Mouse (Mus musculus) heart, adult 2 months (tissue): ENCODE results near the gene Uhrf1. TPM values are rescaled to one million over a fixed set of nuclear protein-coding genes. Genes with fewer than 3 reads are reported as not detected.

Experiments
- DNase-seq, 2 experiments: peaks; one replicate each; pipeline ENCODE4 v3.0.0; 2021
- H3K27ac ChIP-seq: fragments of 200-600 bp; 2 replicates; pipeline ENCODE4 v1.8.1; 2022
- H3K27me3 ChIP-seq: fragments of 200-500 bp; 2 replicates; pipeline ENCODE4 v1.6.1; 2012; ENCODE audit warnings: mild to moderate bottlenecking, low read length, inconsistent platforms, mixed read lengths; ENCODE audit not compliant: control insufficient read depth, insufficient read depth
- H3K36me3 ChIP-seq: fragments of 200-500 bp; 2 replicates; pipeline ENCODE4 v1.6.1; 2012; ENCODE audit warnings: low read length, inconsistent platforms; ENCODE audit not compliant: control insufficient read depth, insufficient read depth
- H3K4me1 ChIP-seq: fragments of 200-500 bp; 2 replicates; pipeline ENCODE4 v1.6.1; 2011; ENCODE audit warnings: low read length; ENCODE audit not compliant: control insufficient read depth, insufficient read depth
- H3K4me3 ChIP-seq: fragments of 200-600 bp; 2 replicates; pipeline ENCODE4 v1.8.1; 2022
- H3K79me2 ChIP-seq: fragments of 200-500 bp; replicated peaks from 2 replicates; pipeline ENCODE4 v1.6.1; 2012; ENCODE audit warnings: mild to moderate bottlenecking, inconsistent platforms, low read length, moderate library complexity, mixed read lengths; ENCODE audit not compliant: control insufficient read depth, insufficient read depth
- H3K9ac ChIP-seq: fragments of 200-500 bp; 2 replicates; pipeline ENCODE4 v1.6.1; 2012; ENCODE audit warnings: low read depth, mild to moderate bottlenecking, control low read depth, inconsistent platforms, low read length, mixed read lengths
- CTCF ChIP-seq: fragments of 200-600 bp; IDR thresholded peaks from 2 replicates; pipeline ENCODE4 v1.8.1; 2022; ENCODE audit warnings: antibody characterized with exemption, mild to moderate bottlenecking, moderate library complexity
- EP300 ChIP-seq: fragments of 200-500 bp; IDR thresholded peaks from 2 replicates; pipeline ENCODE4 v1.6.1; 2011; ENCODE audit warnings: low read depth, low read length, control low read depth; ENCODE audit not compliant: insufficient read depth
- POLR2A ChIP-seq: fragments of 200-500 bp; IDR thresholded peaks from 2 replicates; pipeline ENCODE4 v1.6.1; 2011; ENCODE audit warnings: mild to moderate bottlenecking, low read depth, low read length, control low read depth; ENCODE audit not compliant: insufficient read depth
- WGBS: fragments of 180-500 bp; shearing (Covaris S2); methylation state at CpG from one replicate; pipeline ENCODE4 v1.1.7; 2018; 5-methylcytosine and 5-hydroxymethylcytosine counted together
- intact Hi-C: fragments of 180-260 bp; cut with DNase I; formaldehyde crosslinking; loops from one replicate; pipeline ENCODE4 v1.15.1; 2025
- polyA plus RNA-seq: library from polyadenylated mRNA; depleted of rRNA; stranded (reverse); fragments of >200 nt; gene quantifications from 2 replicates; pipeline ENCODE4 v1.2.3, GENCODE M21; 2012
- total RNA-seq, 2 experiments: library from RNA; stranded (reverse); gene quantifications; 2 replicates each; pipeline ENCODE4 v1.2.3; 2021

The Uhrf1 gene
- total and polyA plus RNA-seq, 3 experiments, result 1.2 to 2.4 (median 2.0) TPM

- TF ChIP-seq CTCF (no peak), EP300 (0 out of 2 replicates have a peak, but pooled peaks have one; percentile 28), POLR2A (peak; percentile 91)
- Histone ChIP-seq H3K4me3 (peak overlapping the region; percentile 59), H3K27me3 (no peaks in the 10 kb centered on the region), H3K79me2 (no peaks in the 10 kb centered on the region), H3K27ac (peak overlapping the region; percentile 90), H3K4me1 (peaks cover 6% of the 10 kb centered on the region), H3K9ac (peak overlapping the region; percentile 67), H3K36me3 (no peaks in the 10 kb centered on the region)
- whole genome bisulfite sequencing, result 2% methylated on average over 17 of the region's 17 CpGs
- peak; percentile 98 to 100 for DNase-seq
- intact Hi-C loops, result loop anchor here (1.0 to 2.0 kb wide), 2 partner anchors 14 to 60 kb away; no protein-coding TSS in a partner anchor
Observed at GRCm38 (mm10) chr17:56290388-56291170, 12.5 kb upstream of the Uhrf1 start.

- Histone ChIP-seq H3K27me3 (no peaks in the 10 kb centered on the region), H3K79me2 (no peaks in the 10 kb centered on the region), H3K9ac (peak overlapping the region; percentile 67), H3K36me3 (no peaks in the 10 kb centered on the region), H3K27ac (peak overlapping the region; percentile 90), H3K4me1 (peaks cover 6% of the 10 kb centered on the region), H3K4me3 (peak overlapping the region; percentile 59)
- under 1% methylated on average over 16 of the region's 16 CpGs for WGBS
- peak; percentile 89 to 94 for DNase-seq
- TF ChIP-seq CTCF (peak; percentile 98), EP300 (no peak; the same call in none of the 2 replicates), POLR2A (peak; percentile 59)
- intact Hi-C loops, result loop anchor here (1.0 to 2.0 kb wide), 2 partner anchors 14 to 59 kb away; no protein-coding TSS in a partner anchor
Observed at GRCm38 (mm10) chr17:56291171-56291511, 12.0 kb upstream of the Uhrf1 start.

- H3K9ac ChIP-seq, result no peak overlapping the region
- H3K79me2 ChIP-seq, result no peaks in the 10 kb centered on the region
- H3K4me1 ChIP-seq, result peaks cover 6% of the 10 kb centered on the region
- no peaks in the 10 kb centered on the region for H3K36me3 ChIP-seq
- H3K27me3 ChIP-seq, result no peaks in the 10 kb centered on the region
- DNase-seq, result no peak
- H3K27ac ChIP-seq, result peak overlapping the region; percentile 90
- H3K4me3 ChIP-seq, result no peak overlapping the region
- TF ChIP-seq POLR2A, result no peak
- no peak for TF ChIP-seq EP300
- TF ChIP-seq CTCF, result no peak
- intact Hi-C loops, result loop anchor here (1.0 to 2.0 kb wide), 2 partner anchors 13 to 58 kb away; no protein-coding TSS in a partner anchor
- WGBS, result 87% methylated on average over 7 of the region's 7 CpGs
Observed at GRCm38 (mm10) chr17:56291826-56292475, 11.2 kb upstream of the Uhrf1 start.

- Histone ChIP-seq H3K9ac (no peak within 1 kb of the TSS), H3K27ac (peak within 1 kb of the TSS; percentile 90), H3K36me3 (no peaks in the 10 kb centered on the region), H3K27me3 (no peaks in the 10 kb centered on the region), H3K79me2 (no peaks in the 10 kb centered on the region), H3K4me3 (no peak within 1 kb of the TSS), H3K4me1 (peaks cover 5% of the 10 kb centered on the region)
- 76% methylated on average over 4 of the region's 4 CpGs for WGBS
- TF ChIP-seq POLR2A, result peak; percentile 33; the same call in 1 of the 2 replicates
- peak; percentile 100 for TF ChIP-seq EP300
- no peak for TF ChIP-seq CTCF
- DNase-seq, result peak in 1 of 2 experiments; percentile 70
- intact Hi-C loops, result no loop called here
Observed at GRCm38 (mm10) chr17:56292531-56293222, 10.4 kb upstream of the Uhrf1 start, which contains the start of gene Plin3. Gene Plin3 (minus strand): TSS chr17:56292873.

DNA sequence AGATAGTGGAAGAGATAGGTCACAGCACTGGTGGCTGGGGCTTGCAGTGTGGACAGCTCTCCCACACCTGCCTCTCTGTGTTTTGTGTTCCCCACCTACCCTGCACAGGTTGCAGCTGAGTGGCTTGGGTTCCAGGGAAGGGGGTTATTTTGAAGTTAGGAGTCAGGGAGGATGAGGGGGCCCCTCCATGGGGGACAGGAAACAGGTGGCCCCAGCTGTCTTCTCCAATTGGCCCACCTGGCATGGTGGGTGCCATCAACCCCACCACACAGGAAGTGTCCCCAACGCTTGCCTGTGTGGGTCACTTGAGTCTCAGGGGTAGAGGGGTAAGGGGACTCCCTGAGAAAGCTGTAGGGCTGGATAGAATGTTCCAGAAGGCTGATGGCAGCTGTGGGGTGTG lies 9.8 kb upstream of the Uhrf1 start:
- DNase-seq, result no peak
- Histone ChIP-seq H3K79me2 (no peaks in the 10 kb centered on the region), H3K36me3 (no peaks in the 10 kb centered on the region), H3K9ac (no peak overlapping the region), H3K27me3 (no peaks in the 10 kb centered on the region), H3K4me3 (no peak overlapping the region), H3K4me1 (peaks cover 3% of the 10 kb centered on the region), H3K27ac (peak overlapping the region; percentile 72)
- no peak for TF ChIP-seq CTCF
- TF ChIP-seq EP300, result no peak
- TF ChIP-seq POLR2A, result no peak
- WGBS, result 64% methylated on average over 1 of the region's 1 CpGs
- intact Hi-C loops, result no loop called here
